9 mouse cellular contexts compared by ENCODE assay signal in genomic region chr3:141465104-141465705, GRCm38 (mm10). TPM values are rescaled to one million over a fixed set of nuclear protein-coding genes. Genes with fewer than 3 reads are reported as not detected.
A peak's percentile ranks its signal among the peaks of the same experiment; 100 is the strongest.
DNase-seq lines count a peak whose midpoint lies in the region; ATAC-seq and TF ChIP-seq lines count a peak whose summit lies in the region.
"Had no signal": no experiment of that assay in that cellular context is flagged by ENCODE, and none has a peak within 500 bp of the region (broad histone marks: within the 10 kb centered on the region; RNA-seq: fewer than 3 reads in every experiment).

Gene Unc5c (plus strand): TSS chr3:141465216.

- H3K4me1 ChIP-seq in cortical plate, adult 2 months (ENCODE audit: control insufficient read depth, insufficient read depth, low read length) = peaks cover 4% of the 10 kb centered on the region; the same call in 1 of the 2 replicates
- peaks cover 10% of the 10 kb centered on the region for H3K4me1 ChIP-seq in hindbrain, embryonic 16.5 days (ENCODE audit: control insufficient read depth, insufficient read depth, low read depth, low read length)

- TF ChIP-seq CTCF in cortical plate, adult 2 months (IDR thresholded peaks at IDR 0.05; ENCODE audit: extremely low read depth, insufficient read depth, low read length) = no peak

- under 1% methylated on average over 50 of the region's 61 CpGs for WGBS in hindbrain, embryonic 16.5 days

- intact Hi-C loops in gastrocnemius, postnatal 14 days (cut with DNase I; ENCODE audit: low total_unique reads) = loop anchor here (10.0 kb wide), 1 partner anchor 360 kb away; no protein-coding TSS in a partner anchor
- intact Hi-C loops in left cerebral cortex, postnatal 10 days (cut with DNase I) = loop anchor here (2.0 to 10.0 kb wide), 2 partner anchors 366 to 1960 kb away; no protein-coding TSS in a partner anchor

- peak within 1 kb of the TSS; percentile 56 for H3K4me2 ChIP-seq in hindbrain, embryonic 16.5 days (ENCODE audit: low read length)

- peak; percentile 53 for TF ChIP-seq POLR2A in cortical plate, adult 2 months (IDR thresholded peaks at IDR 0.05; ENCODE audit: extremely low read depth, insufficient read depth, low read length)

- H3K9ac ChIP-seq in hindbrain, embryonic 16.5 days (ENCODE audit: low read depth, low read length) = peak within 1 kb of the TSS; percentile 93

- H3K27me3 ChIP-seq in hindbrain, embryonic 16.5 days (replicated peaks; ENCODE audit: control insufficient read depth, insufficient read depth, low read length) = no peaks in the 10 kb centered on the region

- H3K36me3 ChIP-seq in hindbrain, embryonic 16.5 days (ENCODE audit: control insufficient read depth, insufficient read depth, low read length) = no peaks in the 10 kb centered on the region

- peak within 1 kb of the TSS; percentile 99 for H3K27ac ChIP-seq in cortical plate, adult 2 months (ENCODE audit: insufficient read depth, low read length)
- peak within 1 kb of the TSS; percentile 98 for H3K27ac ChIP-seq in hindbrain, embryonic 16.5 days (ENCODE audit: low read depth, low read length)
- H3K27ac ChIP-seq: macrophage had no signal

- peak; percentile 90 for ATAC-seq in hindbrain, embryonic 16.5 days

- peak; percentile 69 for DNase-seq in adrenal gland, postnatal 25 days
- peak; percentile 52 for DNase-seq in gastrocnemius, postnatal 14 days
- peak; percentile 69 to 81 for DNase-seq in left cerebral cortex, postnatal 10 days (ENCODE audit: extremely low spot score in 1 of 2, low spot score in 2 of 2)
- peak; percentile 69 to 88 for DNase-seq in lung, postnatal 4 days
- DNase-seq in right cerebral cortex, adult 2 months (ENCODE audit: low spot score in 2 of 2) = peak; percentile 76 to 78
- no peak for DNase-seq in T-cell, adult 2 months (ENCODE audit: low spot score)

- H3K9me3 ChIP-seq in hindbrain, embryonic 16.5 days (ENCODE audit: control insufficient read depth, low read length) = no peaks in the 10 kb centered on the region

- peak within 1 kb of the TSS; percentile 86 for H3K4me3 ChIP-seq in cortical plate, adult 2 months (ENCODE audit: insufficient read depth, low read length)
- peak within 1 kb of the TSS; percentile 90 for H3K4me3 ChIP-seq in hindbrain, embryonic 16.5 days (ENCODE audit: low read length)

RNA-seq across cellular contexts. Expression of gene Unc5c, which starts in this region (rescaled TPM):
- total RNA-seq in adrenal gland, postnatal 25 days (2021) = 4.2 and 5.9 TPM in 2 replicates
- 9.4 and 9.6 TPM in 2 replicates for polyA plus RNA-seq in cortical plate, adult 2 months (2012; rRNA removed)
- under 1 TPM; 0.08 to 0.22 TPM for total RNA-seq in gastrocnemius, postnatal 14 days (2021)
- polyA plus RNA-seq in hindbrain, embryonic 16.5 days (2015; fragmentation: Nextera tagmentation; extraction: Ambion mirVana) = 22.9 and 26.6 TPM in 2 replicates
- 10 to 100 TPM; 37.1 to 37.3 TPM for total RNA-seq in left cerebral cortex, postnatal 10 days (2021)
- polyA plus RNA-seq: macrophage had no signal

Comparison
In these comparisons a context has a peak if more than half of its experiments do, and no peak if none do; other contexts are left out.
1. Peak in DNase-seq in gastrocnemius, postnatal 14 days; RNA of the gene not detected or under 1 TPM.